ENCODE assay signal across 25 mouse cellular contexts in genomic region chr11:93364171-93364570, GRCm38 (mm10).
A peak's percentile ranks its signal among the peaks of the same experiment; 100 is the strongest.
DNase-seq lines count a peak whose midpoint lies in the region; ATAC-seq and TF ChIP-seq lines count a peak whose summit lies in the region.
"Had no signal": no experiment of that assay in that cellular context is flagged by ENCODE, and none has a peak within 500 bp of the region (broad histone marks: within the 10 kb centered on the region; RNA-seq: fewer than 3 reads in every experiment).

No protein-coding gene starts in this region.

- no peak overlapping the region for H3K4me2 ChIP-seq in forebrain, embryonic 14.5 days (ENCODE audit: low read length)
- H3K4me2 ChIP-seq in liver, embryonic 12.5 days, result no peak overlapping the region
- H3K4me2 ChIP-seq in stomach, postnatal 0 days (replicated peaks; ENCODE audit: low read depth), result no peak overlapping the region
- H3K4me2 ChIP-seq: embryonic facial prominence, embryonic 12.5 days; forebrain, embryonic 12.5 days had no signal

- no peaks in the 10 kb centered on the region for H3K4me1 ChIP-seq in forebrain, embryonic 14.5 days (ENCODE audit: control insufficient read depth, insufficient read depth, low read length)
- H3K4me1 ChIP-seq in forebrain, embryonic 10.5 days, result peaks cover 20% of the 10 kb centered on the region
- peaks cover 8% of the 10 kb centered on the region; the same call in 1 of the 2 replicates for H3K4me1 ChIP-seq in liver, adult 2 months (ENCODE audit: control insufficient read depth, insufficient read depth, low read length)
- no peaks in the 10 kb centered on the region for H3K4me1 ChIP-seq in liver, embryonic 12.5 days
- no peaks in the 10 kb centered on the region for H3K4me1 ChIP-seq in stomach, postnatal 0 days (replicated peaks; ENCODE audit: control insufficient read depth, insufficient read depth)
- H3K4me1 ChIP-seq: embryonic facial prominence, embryonic 10.5 days; embryonic facial prominence, embryonic 12.5 days; forebrain, embryonic 12.5 days had no signal

- TF ChIP-seq EP300 in stomach, postnatal 0 days (optimal IDR thresholded peaks at IDR 0.05), result no peak

- no peak overlapping the region for H3K4me3 ChIP-seq in forebrain, embryonic 14.5 days (ENCODE audit: low read depth, low read length)
- H3K4me3 ChIP-seq in forebrain, embryonic 10.5 days, result no peak overlapping the region
- H3K4me3 ChIP-seq in liver, adult 2 months (ENCODE audit: insufficient read depth, low read depth, low read length), result no peak overlapping the region
- no peak overlapping the region for H3K4me3 ChIP-seq in liver, embryonic 12.5 days
- no peak overlapping the region for H3K4me3 ChIP-seq in stomach, postnatal 0 days (ENCODE audit: low read depth, low read length)
- H3K4me3 ChIP-seq: embryonic facial prominence, embryonic 10.5 days; embryonic facial prominence, embryonic 12.5 days; forebrain, embryonic 12.5 days had no signal

- DNase-seq in forebrain, embryonic 14.5 days (ENCODE audit: low spot score), result peak; percentile 53
- no peak for DNase-seq in forebrain, embryonic 10.5 days (ENCODE audit: extremely low spot score, low spot score)
- peak; percentile 20 for DNase-seq in liver, adult 2 months (ENCODE audit: extremely low read depth, low read depth, low spot score)
- peak; percentile 22 for DNase-seq in retina, adult 2 months (ENCODE audit: low read depth, low spot score)
- no peak for DNase-seq in retina, postnatal 1 day
- no peak for DNase-seq in stomach, postnatal 0 days (ENCODE audit: low spot score)
- DNase-seq: adrenal gland, adult 8-10 months; adrenal gland, postnatal 14 days; adrenal gland, postnatal 36 days; B cell, adult 2 months; cerebellum, adult 11-12 months; cerebellum, adult 2 months; cerebellum, adult 9-10 months; cerebellum, postnatal 10 days; cerebellum, postnatal 25 days; forebrain, postnatal 0 days had no signal

- no peak overlapping the region for H3K9ac ChIP-seq in forebrain, embryonic 14.5 days (ENCODE audit: low read length)
- no peak overlapping the region for H3K9ac ChIP-seq in liver, adult 2 months (ENCODE audit: low read depth, low read length)
- no peak overlapping the region for H3K9ac ChIP-seq in liver, embryonic 12.5 days
- no peak overlapping the region for H3K9ac ChIP-seq in stomach, postnatal 0 days (ENCODE audit: low read length)
- H3K9ac ChIP-seq: embryonic facial prominence, embryonic 12.5 days; forebrain, embryonic 12.5 days; forebrain, postnatal 0 days had no signal

- ATAC-seq in forebrain, embryonic 14.5 days, result no peak
- ATAC-seq in liver, embryonic 12.5 days, result no peak
- ATAC-seq in stomach, postnatal 0 days (ENCODE audit: low FRiP score, low TSS enrichment), result no peak
- ATAC-seq: activated CD4-positive, CD25-positive, alpha-beta regulatory T cell, adult 4 months; CD4-positive, CD25-positive, alpha-beta regulatory T cell, adult 4 months; forebrain, postnatal 0 days; Patski had no signal

- TF ChIP-seq CTCF in liver, adult 2 months (IDR thresholded peaks at IDR 0.05; ENCODE audit: low read depth, low read length), result no peak
- no peak for TF ChIP-seq CTCF in stomach, postnatal 0 days (IDR thresholded peaks at IDR 0.05; ENCODE audit: low read depth)

- no peaks in the 10 kb centered on the region for H3K36me3 ChIP-seq in forebrain, embryonic 14.5 days (ENCODE audit: control insufficient read depth, insufficient read depth, low read length)
- no peaks in the 10 kb centered on the region for H3K36me3 ChIP-seq in forebrain, embryonic 10.5 days (replicated peaks)
- H3K36me3 ChIP-seq in liver, adult 2 months (ENCODE audit: control insufficient read depth, insufficient read depth, low read length), result no peaks in the 10 kb centered on the region
- H3K36me3 ChIP-seq in liver, embryonic 12.5 days, result no peaks in the 10 kb centered on the region
- no peaks in the 10 kb centered on the region for H3K36me3 ChIP-seq in stomach, postnatal 0 days (ENCODE audit: control insufficient read depth, insufficient read depth, low read length)
- H3K36me3 ChIP-seq: embryonic facial prominence, embryonic 10.5 days; embryonic facial prominence, embryonic 12.5 days; forebrain, embryonic 12.5 days; G1E had no signal

- TF ChIP-seq POLR2A in liver, adult 2 months (IDR thresholded peaks at IDR 0.05; ENCODE audit: extremely low read depth, insufficient read depth, low read length), result no peak

- no peaks in the 10 kb centered on the region for H3K79me2 ChIP-seq in liver, adult 2 months (ENCODE audit: control insufficient read depth, insufficient read depth, low read length)

- H3K27ac ChIP-seq in forebrain, embryonic 14.5 days (ENCODE audit: low read depth, low read length), result no peak overlapping the region
- no peak overlapping the region for H3K27ac ChIP-seq in forebrain, embryonic 10.5 days
- H3K27ac ChIP-seq in liver, adult 2 months (replicated peaks; ENCODE audit: insufficient read depth, low read depth, low read length), result no peak overlapping the region
- H3K27ac ChIP-seq in liver, embryonic 12.5 days, result no peak overlapping the region
- H3K27ac ChIP-seq in stomach, postnatal 0 days (replicated peaks), result no peak overlapping the region
- H3K27ac ChIP-seq: embryonic facial prominence, embryonic 10.5 days; embryonic facial prominence, embryonic 12.5 days; forebrain, embryonic 12.5 days had no signal

- no peaks in the 10 kb centered on the region for H3K27me3 ChIP-seq in forebrain, embryonic 14.5 days (replicated peaks; ENCODE audit: control insufficient read depth, insufficient read depth, low read length)
- no peaks in the 10 kb centered on the region for H3K27me3 ChIP-seq in forebrain, embryonic 10.5 days (ENCODE audit: poor library complexity, severe bottlenecking)
- no peaks in the 10 kb centered on the region for H3K27me3 ChIP-seq in liver, adult 2 months (ENCODE audit: control insufficient read depth, insufficient read depth, low read length)
- no peaks in the 10 kb centered on the region for H3K27me3 ChIP-seq in liver, embryonic 12.5 days (replicated peaks)
- no peaks in the 10 kb centered on the region for H3K27me3 ChIP-seq in stomach, postnatal 0 days (ENCODE audit: control insufficient read depth, insufficient read depth, low read length)
- H3K27me3 ChIP-seq: CH12.LX; embryonic facial prominence, embryonic 12.5 days; forebrain, embryonic 12.5 days; Patski had no signal

- no peaks in the 10 kb centered on the region for H3K9me3 ChIP-seq in forebrain, embryonic 14.5 days (replicated peaks; ENCODE audit: control insufficient read depth, low read length)
- no peaks in the 10 kb centered on the region for H3K9me3 ChIP-seq in forebrain, embryonic 10.5 days
- no peaks in the 10 kb centered on the region for H3K9me3 ChIP-seq in liver, embryonic 12.5 days (replicated peaks)
- H3K9me3 ChIP-seq in stomach, postnatal 0 days (ENCODE audit: control insufficient read depth, low read length), result no peaks in the 10 kb centered on the region
- H3K9me3 ChIP-seq: embryonic facial prominence, embryonic 10.5 days; embryonic facial prominence, embryonic 12.5 days; forebrain, embryonic 12.5 days had no signal

Comparison
In these comparisons a context has a peak if more than half of its experiments do, and no peak if none do; other contexts are left out.
1. DNase-seq: peak in forebrain, embryonic 14.5 days (single experiment), liver, adult 2 months (single experiment) and retina, adult 2 months (single experiment); none in forebrain, embryonic 10.5 days (single experiment), retina, postnatal 1 day (single experiment) and stomach, postnatal 0 days (single experiment).